Comparison of ENCODE assay signal across 16 mouse cellular contexts in genomic region chr10:108133745-108134144, GRCm38 (mm10). TPM values are rescaled to one million over a fixed set of nuclear protein-coding genes. Genes with fewer than 3 reads are reported as not detected.
DNase-seq lines count a peak whose midpoint lies in the region; ATAC-seq and TF ChIP-seq lines count a peak whose summit lies in the region.
"Had no signal": no experiment of that assay in that cellular context is flagged by ENCODE, and none has a peak within 500 bp of the region (broad histone marks: within the 10 kb centered on the region; RNA-seq: fewer than 3 reads in every experiment).

No protein-coding gene starts in this region.

- H3K36me3 ChIP-seq in heart, embryonic 10.5 days = no peaks in the 10 kb centered on the region
- no peaks in the 10 kb centered on the region for H3K36me3 ChIP-seq in forebrain, embryonic 16.5 days (ENCODE audit: control insufficient read depth, insufficient read depth)
- H3K36me3 ChIP-seq in hindbrain, embryonic 16.5 days (ENCODE audit: control insufficient read depth, insufficient read depth, low read length) = no peaks in the 10 kb centered on the region
- H3K36me3 ChIP-seq in kidney, adult 2 months (ENCODE audit: control insufficient read depth, insufficient read depth, low read length) = no peaks in the 10 kb centered on the region
- H3K36me3 ChIP-seq: G1E; limb, embryonic 12.5 days had no signal

- TF ChIP-seq CTCF in kidney, adult 2 months (conservative IDR thresholded peaks at IDR 0.05; ENCODE audit: insufficient read depth, insufficient read length, low read depth, low read length) = no peak

- TF ChIP-seq POLR2A in kidney, adult 2 months (IDR thresholded peaks at IDR 0.05; ENCODE audit: low read depth, low read length) = no peak

- H3K4me2 ChIP-seq in forebrain, embryonic 16.5 days (ENCODE audit: low read length) = peak overlapping the region; percentile 34
- H3K4me2 ChIP-seq in hindbrain, embryonic 16.5 days (ENCODE audit: low read length) = no peak overlapping the region
- H3K4me2 ChIP-seq: limb, embryonic 12.5 days had no signal

- peak overlapping the region; percentile 67 for H3K27ac ChIP-seq in heart, embryonic 10.5 days
- peak overlapping the region; percentile 13 for H3K27ac ChIP-seq in forebrain, embryonic 16.5 days (ENCODE audit: low read length)
- H3K27ac ChIP-seq in hindbrain, embryonic 16.5 days (ENCODE audit: low read depth, low read length) = 0 out of 2 replicates have a peak overlapping the region, but pooled peaks have one; percentile 4
- no peak overlapping the region for H3K27ac ChIP-seq in kidney, adult 2 months (ENCODE audit: insufficient read depth, low read depth, low read length)
- H3K27ac ChIP-seq: kidney, postnatal 0 days; limb, embryonic 12.5 days; macrophage had no signal

- WGBS in heart, embryonic 10.5 days = 28% methylated on average over 5 of the region's 5 CpGs
- WGBS in forebrain, embryonic 16.5 days = 30% methylated on average over 5 of the region's 5 CpGs
- 43% methylated on average over 5 of the region's 5 CpGs for WGBS in hindbrain, embryonic 16.5 days
- 65% methylated on average over 5 of the region's 5 CpGs for WGBS in kidney, adult 2 months

- intact Hi-C loops in heart, postnatal 14 days (cut with DNase I) = no loop called here

- no peak overlapping the region for H3K4me3 ChIP-seq in heart, embryonic 10.5 days
- no peak overlapping the region for H3K4me3 ChIP-seq in forebrain, embryonic 16.5 days (replicated peaks; ENCODE audit: low read length)
- no peak overlapping the region for H3K4me3 ChIP-seq in hindbrain, embryonic 16.5 days (ENCODE audit: low read length)
- no peak overlapping the region for H3K4me3 ChIP-seq in kidney, adult 2 months (ENCODE audit: insufficient read depth, low read depth, low read length)
- H3K4me3 ChIP-seq: erythroblast, embryonic 14.5 days; limb, embryonic 12.5 days had no signal

- H3K27me3 ChIP-seq in heart, embryonic 10.5 days (ENCODE audit: insufficient read depth, poor library complexity, severe bottlenecking) = no peaks in the 10 kb centered on the region
- H3K27me3 ChIP-seq in forebrain, embryonic 16.5 days (replicated peaks; ENCODE audit: control insufficient read depth, insufficient read depth, low read length) = no peaks in the 10 kb centered on the region
- H3K27me3 ChIP-seq in hindbrain, embryonic 16.5 days (replicated peaks; ENCODE audit: control insufficient read depth, insufficient read depth, low read length) = no peaks in the 10 kb centered on the region
- H3K27me3 ChIP-seq in kidney, adult 2 months (replicated peaks; ENCODE audit: control insufficient read depth, insufficient read depth, low read length) = no peaks in the 10 kb centered on the region
- H3K27me3 ChIP-seq: limb, embryonic 12.5 days had no signal

- peak; percentile 92 for ATAC-seq in forebrain, embryonic 16.5 days
- peak; percentile 95 for ATAC-seq in hindbrain, embryonic 16.5 days

- no peaks in the 10 kb centered on the region for H3K9me3 ChIP-seq in heart, embryonic 10.5 days
- H3K9me3 ChIP-seq in forebrain, embryonic 16.5 days (ENCODE audit: control insufficient read depth, low read length) = no peaks in the 10 kb centered on the region
- H3K9me3 ChIP-seq in hindbrain, embryonic 16.5 days (ENCODE audit: control insufficient read depth, low read length) = no peaks in the 10 kb centered on the region
- H3K9me3 ChIP-seq: G1E; limb, embryonic 12.5 days had no signal

- no peak overlapping the region for H3K9ac ChIP-seq in forebrain, embryonic 16.5 days (replicated peaks; ENCODE audit: low read depth, low read length)
- H3K9ac ChIP-seq in hindbrain, embryonic 16.5 days (ENCODE audit: low read depth, low read length) = no peak overlapping the region
- H3K9ac ChIP-seq: limb, embryonic 12.5 days had no signal

- DNase-seq in heart, embryonic 10.5 days (ENCODE audit: low spot score) = no peak
- no peak for DNase-seq in heart, postnatal 14 days
- peak; percentile 9 for DNase-seq in Muller cell, postnatal 12 days (ENCODE audit: inconsistent ontology term)
- DNase-seq in kidney, adult 2 months = no peak
- no peak for DNase-seq in ovary, postnatal 36 days (ENCODE audit: low spot score)
- no peak for DNase-seq in kidney, postnatal 36 days
- DNase-seq: cerebellum, adult 11 months; gastrocnemius, postnatal 14 days; layer of hippocampus, postnatal 36 days had no signal

- peaks cover 12% of the 10 kb centered on the region for H3K4me1 ChIP-seq in heart, embryonic 10.5 days
- H3K4me1 ChIP-seq in forebrain, embryonic 16.5 days (replicated peaks; ENCODE audit: control insufficient read depth, insufficient read depth, low read length) = peaks cover 7% of the 10 kb centered on the region; the same call in 1 of the 2 replicates
- H3K4me1 ChIP-seq in hindbrain, embryonic 16.5 days (ENCODE audit: control insufficient read depth, insufficient read depth, low read depth, low read length) = no peaks in the 10 kb centered on the region
- no peaks in the 10 kb centered on the region for H3K4me1 ChIP-seq in kidney, adult 2 months (ENCODE audit: control insufficient read depth, insufficient read depth, low read length)
- H3K4me1 ChIP-seq: limb, embryonic 12.5 days had no signal

RNA-seq across cellular contexts. Expression of gene Ppp1r12a, which starts 28.2 kb away (rescaled TPM):
- polyA plus RNA-seq in heart, embryonic 10.5 days (2016; fragmentation: Nextera tagmentation; extraction: Ambion mirVana) = 110 and 112 TPM in 2 replicates
- total RNA-seq in heart, postnatal 14 days (2021) = 10 to 100 TPM; 76.8 to 81.2 TPM
- polyA plus RNA-seq in forebrain, embryonic 16.5 days (2015; fragmentation: Nextera tagmentation; extraction: Ambion mirVana) = 81.7 and 87.3 TPM in 2 replicates
- polyA plus RNA-seq in hindbrain, embryonic 16.5 days (2015; fragmentation: Nextera tagmentation; extraction: Ambion mirVana) = 62.5 and 70.6 TPM in 2 replicates
- 14.3 and 18.1 TPM in 2 replicates for polyA plus RNA-seq in kidney, adult 2 months (2012; rRNA removed)
